Mouse (Mus musculus) G1E (cell line): ENCODE measurements around the gene Psmb5. TPM values are rescaled to one million over a fixed set of nuclear protein-coding genes. Genes with fewer than 3 reads are reported as not detected.

Experiments used
- ATAC-seq: 2 replicates; pipeline ENCODE4 v1.8.0; 2016; ENCODE audit warnings: mild to moderate bottlenecking; ENCODE audit not compliant: insufficient number of reproducible peaks, poor library complexity, low FRiP score, severe bottlenecking; ENCODE audit errors: extremely low read depth
- DNase-seq: peaks from one replicate; pipeline ENCODE4 v3.0.0; 2012; ENCODE audit warnings: low spot score
- H3K27me3 ChIP-seq: 2 replicates; pipeline ENCODE4 v1.6.1; 2012; ENCODE audit warnings: mild to moderate bottlenecking, low read length, inconsistent platforms; ENCODE audit not compliant: insufficient read depth
- H3K36me3 ChIP-seq: replicated peaks from 2 replicates; pipeline ENCODE3; 2012; ENCODE audit warnings: mild to moderate bottlenecking, inconsistent platforms
- H3K4me1 ChIP-seq: 2 replicates; pipeline ENCODE4 v1.6.1; 2012; ENCODE audit warnings: low read depth, low read length, inconsistent platforms, mixed read lengths; ENCODE audit not compliant: insufficient read depth
- H3K4me3 ChIP-seq: 2 replicates; pipeline ENCODE4 v1.5.1; 2012; ENCODE audit warnings: low read depth, mild to moderate bottlenecking, inconsistent platforms, low read length, moderate library complexity, mixed read lengths
- H3K9me3 ChIP-seq: replicated peaks from 2 replicates; pipeline ENCODE4 v1.6.1; 2012; ENCODE audit warnings: inconsistent platforms
- CTCF ChIP-seq: IDR thresholded peaks from 2 replicates; pipeline ENCODE4 v1.5.1; 2012; ENCODE audit warnings: low read depth, low read length, inconsistent platforms, mixed read lengths
- GATA1 ChIP-seq: IDR thresholded peaks from 2 replicates; pipeline ENCODE4 v1.6.1; 2012; ENCODE audit warnings: borderline replicate concordance, low read length, inconsistent platforms, mixed read lengths
- GATA2 ChIP-seq: IDR thresholded peaks from 2 replicates; pipeline ENCODE4 v1.6.1; 2012; ENCODE audit warnings: low read depth, low read length, inconsistent platforms, borderline replicate concordance
- POLR2AphosphoS5 ChIP-seq: IDR thresholded peaks from 2 replicates; pipeline ENCODE4 v1.6.1; 2012; ENCODE audit warnings: low read depth, low read length, inconsistent platforms; ENCODE audit not compliant: insufficient replicate concordance
- TAL1 ChIP-seq: conservative IDR thresholded peaks from 2 replicates; pipeline ENCODE4 v1.6.1; 2012; ENCODE audit warnings: low read depth, low read length, inconsistent platforms, mixed read lengths
- polyA plus RNA-seq: library from polyadenylated mRNA; stranded (reverse); fragments of >175 nt; gene quantifications from 2 replicates; pipeline ENCODE4 v1.2.3, GENCODE M21; 2012
- total RNA-seq, 2 experiments: library from RNA; stranded (forward) in 1 of 2; stranded (reverse) in 1 of 2; fragments of 200-1000 nt in 1 of 2; fragments of >200 nt in 1 of 2; fragmentation: Nextera tagmentation in 1 of 2; gene quantifications; 2 replicates each; pipeline ENCODE4 v1.2.3; 2014 to 2017

Psmb5 gene
- total and polyA plus RNA-seq, 3 experiments, result 26.5 to 149 (median 56.8) TPM

DNA sequence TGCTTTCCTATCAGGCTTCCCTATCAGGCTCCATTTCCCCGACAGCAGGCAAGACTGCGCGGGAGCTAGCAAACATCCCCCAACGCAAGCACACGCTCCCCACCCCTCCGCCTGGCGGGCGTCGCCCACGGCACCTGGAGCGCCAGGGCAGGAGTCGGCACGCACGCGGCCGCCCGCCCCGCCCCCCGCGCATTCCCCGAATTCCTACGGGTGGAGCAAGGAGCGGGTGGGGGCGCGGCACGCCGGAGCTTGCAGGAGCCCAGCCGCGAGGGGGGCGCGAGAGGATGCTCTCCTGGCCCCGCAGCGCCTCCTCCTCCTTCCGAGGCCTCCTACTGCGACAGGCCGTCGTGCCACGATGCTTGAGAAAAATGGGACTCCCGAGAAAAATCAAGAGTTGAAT, 42.2 kb downstream of the Psmb5 start:
- TF ChIP-seq TAL1 (no peak), GATA2 (no peak), POLR2AphosphoS5 (no peak), CTCF (no peak), GATA1 (no peak)
- Histone ChIP-seq H3K36me3 (no peaks in the 10 kb centered on the region), H3K9me3 (peaks cover 28% of the 10 kb centered on the region), H3K4me1 (peaks cover 56% of the 10 kb centered on the region), H3K4me3 (peak overlapping the region; percentile 40; the same call in 1 of the 2 replicates), H3K27me3 (peaks cover 61% of the 10 kb centered on the region)
- DNase-seq, result no peak
- ATAC-seq, result no peak

DNA sequence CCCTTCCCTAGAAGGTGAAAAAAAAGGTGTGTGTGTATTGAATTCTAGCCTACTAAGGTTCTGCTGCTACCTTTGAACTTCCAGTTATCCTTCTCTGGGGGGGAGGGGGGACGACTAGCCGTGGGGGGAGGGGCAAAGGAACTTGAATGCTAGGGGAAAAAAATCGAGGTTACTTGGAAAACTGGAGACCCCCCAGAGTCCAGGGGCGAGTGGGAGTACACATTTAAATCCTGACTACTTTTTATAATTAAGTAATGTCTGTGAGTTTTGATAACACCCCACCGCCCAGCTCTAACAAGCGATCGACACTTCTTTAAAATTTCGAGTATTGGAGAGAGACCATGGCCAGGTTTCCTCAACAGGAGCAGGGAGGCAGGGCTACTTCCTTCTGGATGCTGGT, 42.8 kb downstream of the Psmb5 start:
- TF ChIP-seq GATA1, result no peak
- no peak for TF ChIP-seq GATA2
- TF ChIP-seq CTCF, result no peak
- TF ChIP-seq POLR2AphosphoS5, result no peak
- TF ChIP-seq TAL1, result no peak
- peaks cover 56% of the 10 kb centered on the region for H3K4me1 ChIP-seq
- peaks cover 64% of the 10 kb centered on the region for H3K27me3 ChIP-seq
- no peak overlapping the region for H3K4me3 ChIP-seq
- no peak for DNase-seq
- H3K36me3 ChIP-seq, result no peaks in the 10 kb centered on the region
- no peak for ATAC-seq
- H3K9me3 ChIP-seq, result peaks cover 28% of the 10 kb centered on the region

- peaks cover 60% of the 10 kb centered on the region for H3K4me1 ChIP-seq
- TF ChIP-seq TAL1 (no peak), CTCF (no peak), GATA1 (no peak), GATA2 (no peak), POLR2AphosphoS5 (no peak)
- ATAC-seq (no peak), DNase-seq (no peak)
- H3K36me3 ChIP-seq, result no peaks in the 10 kb centered on the region
- H3K4me3 ChIP-seq, result no peak overlapping the region
- peaks cover 66% of the 10 kb centered on the region for H3K27me3 ChIP-seq
- H3K9me3 ChIP-seq, result peaks cover 28% of the 10 kb centered on the region
These were observed 43.6 kb downstream of the Psmb5 start for GRCm38 (mm10) chr14:54574253-54574652.

GRCm38 (mm10) chr14:54572790-54573736, 44.8 kb downstream of the Psmb5 start:
- ATAC-seq, result peak; percentile 8; the same call in 1 of the 2 replicates
- H3K9me3 ChIP-seq, result peaks cover 28% of the 10 kb centered on the region

DNA sequence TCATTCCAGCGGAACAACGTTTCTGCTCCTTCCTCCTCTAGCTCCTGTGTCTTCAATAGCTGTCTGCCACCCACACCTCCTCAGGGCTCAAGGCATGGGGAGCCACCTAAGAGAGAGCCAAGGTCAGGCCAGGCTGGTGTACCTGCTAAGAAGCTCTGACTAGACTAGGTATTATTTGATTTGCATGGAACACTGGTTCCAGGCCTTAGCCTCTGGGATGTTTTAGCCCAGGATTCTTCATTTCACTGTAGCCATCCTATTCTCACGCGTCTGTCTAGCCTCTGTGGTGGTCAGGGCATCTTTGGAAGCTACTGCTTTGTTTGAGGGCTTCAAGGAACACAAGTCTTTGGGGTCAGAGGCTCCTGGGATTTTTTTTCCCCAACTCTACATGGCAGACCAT, 45.7 kb downstream of the Psmb5 start:
- Histone ChIP-seq H3K27me3 (peaks cover 64% of the 10 kb centered on the region), H3K4me3 (no peak overlapping the region), H3K4me1 (peaks cover 51% of the 10 kb centered on the region), H3K9me3 (peaks cover 20% of the 10 kb centered on the region), H3K36me3 (no peaks in the 10 kb centered on the region)
- DNase-seq, result no peak
- ATAC-seq, result no peak
- TF ChIP-seq CTCF (no peak), TAL1 (no peak), GATA1 (no peak), GATA2 (no peak), POLR2AphosphoS5 (no peak)

More at GRCm38 (mm10) chr14:54572790-54573736, 44.8 kb downstream of the Psmb5 start:
- Histone ChIP-seq H3K4me3 (peak overlapping the region; percentile 62; the same call in 1 of the 2 replicates), H3K4me1 (peaks cover 61% of the 10 kb centered on the region), H3K36me3 (no peaks in the 10 kb centered on the region), H3K27me3 (peaks cover 70% of the 10 kb centered on the region)
- no peak for DNase-seq
- no peak for TF ChIP-seq POLR2AphosphoS5
- no peak for TF ChIP-seq GATA1
- 0 out of 2 replicates have a peak, but pooled peaks have one; percentile 11 for TF ChIP-seq TAL1

DNA sequence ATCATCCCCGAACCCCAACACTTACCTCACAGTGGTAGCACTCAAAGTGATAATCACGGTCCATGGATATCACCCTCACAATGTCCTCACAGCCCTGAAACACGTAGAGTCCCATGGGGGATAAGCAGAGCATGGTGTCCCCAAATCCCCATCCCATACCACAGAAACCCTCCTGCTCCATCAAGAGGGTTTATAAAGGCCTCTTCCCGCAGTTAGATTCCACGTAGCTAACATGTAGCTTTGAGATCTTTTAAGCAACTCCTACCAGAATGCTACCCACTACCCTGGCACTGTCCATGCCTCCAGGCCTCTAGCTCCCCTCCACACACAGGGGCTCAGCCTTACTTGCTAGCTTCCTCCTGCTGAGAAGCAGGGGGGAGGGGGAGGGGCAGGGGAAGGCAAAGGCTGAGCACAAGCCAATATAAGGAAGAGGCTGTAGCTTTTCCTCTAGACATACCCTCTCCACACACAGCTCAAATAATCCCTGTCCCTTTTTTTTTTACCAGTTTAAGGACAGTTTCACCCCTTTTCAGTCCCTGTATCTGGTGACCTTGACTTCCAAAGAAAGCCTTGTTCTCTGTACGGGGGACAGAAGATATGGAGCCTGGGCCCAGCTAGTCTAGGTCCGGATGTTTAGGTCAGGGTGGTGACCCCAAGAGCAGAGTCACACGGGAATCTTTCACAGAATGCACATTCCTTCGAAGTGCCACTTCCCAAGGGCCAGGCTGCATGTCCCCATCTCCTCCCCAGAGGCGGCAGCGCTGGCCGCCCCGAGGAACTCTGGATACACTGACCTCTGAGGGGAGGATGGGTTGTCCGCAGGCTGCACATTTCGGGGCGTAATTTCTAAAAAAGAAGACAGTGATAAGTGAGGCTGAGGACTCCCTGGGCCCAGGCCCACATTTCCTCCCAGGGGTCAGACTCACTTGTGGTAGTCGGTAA, 48.1 kb downstream of the Psmb5 start:
- H3K27me3 ChIP-seq, result peaks cover 45% of the 10 kb centered on the region
- peaks cover 43% of the 10 kb centered on the region for H3K4me1 ChIP-seq
- ATAC-seq (no peak), DNase-seq (no peak)
- H3K36me3 ChIP-seq, result no peaks in the 10 kb centered on the region
- H3K4me3 ChIP-seq, result no peak overlapping the region
- H3K9me3 ChIP-seq, result no peaks in the 10 kb centered on the region
- TF ChIP-seq GATA2 (no peak), TAL1 (no peak), POLR2AphosphoS5 (no peak), CTCF (no peak), GATA1 (no peak)
